Mouse (Mus musculus) induced T-regulatory cell, adult 2 months (primary cell): ENCODE data around the gene Ccdc58.
"Not testable (repeated sequence)": the region's sequence is repeated elsewhere in the genome, so short reads cannot be mapped to it uniquely, and the experiment has no call there.

Experiments
- DNase-seq: peaks from one replicate; pipeline ENCODE4 v3.0.0-alpha.2; 2012; ENCODE audit warnings: low read depth

Ccdc58 gene

GRCm38 (mm10) chr16:36074772-36075171 is 3.3 kb downstream of the Ccdc58 start:
- DNase-seq, result no peak

GRCm38 (mm10) chr16:36079916-36080315 is 8.4 kb downstream of the Ccdc58 start:
- DNase-seq, result no peak

GRCm38 (mm10) chr16:36087846-36088245 is 16.4 kb downstream of the Ccdc58 start:
- no peak for DNase-seq

GRCm38 (mm10) chr16:36089065-36089464 is 17.6 kb downstream of the Ccdc58 start:
- DNase-seq, result no peak

- no peak for DNase-seq
These were observed 18.5 kb downstream of the Ccdc58 start for GRCm38 (mm10) chr16:36089850-36090616.

- DNase-seq, result no peak
These were observed 19.5 kb downstream of the Ccdc58 start for GRCm38 (mm10) chr16:36090785-36091509.

GRCm38 (mm10) chr16:36094079-36094478 is 22.6 kb downstream of the Ccdc58 start:
- no peak for DNase-seq

GRCm38 (mm10) chr16:36097813-36098499 is 26.5 kb downstream of the Ccdc58 start:
- not testable (repeated sequence) for DNase-seq

- no peak for DNase-seq
These were observed 30.0 kb downstream of the Ccdc58 start for GRCm38 (mm10) chr16:36101526-36101925.

GRCm38 (mm10) chr16:36102211-36102610 is 30.7 kb downstream of the Ccdc58 start:
- no peak for DNase-seq

- not testable (repeated sequence) for DNase-seq
These were observed 40.0 kb downstream of the Ccdc58 start for GRCm38 (mm10) chr16:36111486-36111885.

- not testable (repeated sequence) for DNase-seq
These were observed 44.3 kb downstream of the Ccdc58 start for GRCm38 (mm10) chr16:36115751-36116150.

- DNase-seq, result no peak
These were observed 56.6 kb downstream of the Ccdc58 start for GRCm38 (mm10) chr16:36128092-36128491.

GRCm38 (mm10) chr16:36131141-36131540 is 59.7 kb downstream of the Ccdc58 start, which contains the start of gene Csta1:
Gene Csta1, minus strand, starts transcription at chr16:36131241.
- no peak for DNase-seq

GRCm38 (mm10) chr16:36138201-36138600 is 66.7 kb downstream of the Ccdc58 start:
- no peak for DNase-seq
